ENCODE assay signal across 27 mouse cellular contexts in the genomic region with DNA sequence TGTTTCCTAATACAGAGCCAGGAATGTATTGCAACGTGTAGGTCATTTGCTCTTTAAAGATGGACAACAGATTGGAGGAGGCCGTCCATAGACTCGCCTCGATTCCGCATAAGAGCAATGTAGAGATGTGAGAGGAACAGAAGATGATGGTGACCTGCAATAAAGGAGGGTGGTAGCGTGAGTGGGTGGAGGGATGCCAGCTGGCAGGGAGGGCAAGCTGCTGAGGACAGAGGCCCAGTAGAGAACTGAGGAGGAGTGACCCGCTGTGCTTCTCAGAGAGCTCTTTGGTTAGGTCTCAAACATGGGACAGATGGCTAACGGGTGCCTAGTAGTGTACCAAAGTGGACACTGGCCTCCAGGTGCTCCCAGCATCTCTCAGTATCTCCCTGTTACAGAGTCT. TPM values are rescaled to one million over a fixed set of nuclear protein-coding genes. Genes with fewer than 3 reads are reported as not detected.
DNase-seq lines count a peak whose midpoint lies in the region; ATAC-seq and TF ChIP-seq lines count a peak whose summit lies in the region.
"Had no signal": no experiment of that assay in that cellular context is flagged by ENCODE, and none has a peak within 500 bp of the region (broad histone marks: within the 10 kb centered on the region; RNA-seq: fewer than 3 reads in every experiment).

No protein-coding gene starts in this region.

- H3K9ac ChIP-seq in midbrain, embryonic 11.5 days (ENCODE audit: low read length) = no peak overlapping the region
- H3K9ac ChIP-seq: embryonic facial prominence, embryonic 12.5 days; embryonic facial prominence, embryonic 15.5 days; forebrain, postnatal 0 days; heart, embryonic 12.5 days; heart, embryonic 15.5 days; hindbrain, embryonic 14.5 days had no signal

- H3K4me2 ChIP-seq in midbrain, embryonic 11.5 days = no peak overlapping the region
- H3K4me2 ChIP-seq: embryonic facial prominence, embryonic 12.5 days; embryonic facial prominence, embryonic 15.5 days; heart, embryonic 12.5 days; heart, embryonic 15.5 days; hindbrain, embryonic 14.5 days had no signal

- no peak for ATAC-seq in midbrain, embryonic 11.5 days (ENCODE audit: low FRiP score)
- ATAC-seq in megakaryocyte-erythroid progenitor cell, adult 5-6 weeks (replicated peaks; ENCODE audit: low FRiP score, low TSS enrichment, poor library complexity, severe bottlenecking) = no peak
- ATAC-seq: activated CD4-positive, CD25-positive, alpha-beta regulatory T cell, adult 4 months; forebrain, embryonic 14.5 days; forebrain, postnatal 0 days; hindbrain, postnatal 0 days; inflammation-experienced regulatory T-cells, adult 6 months; intestine, embryonic 16.5 days had no signal

- peak; percentile 47 for DNase-seq in cerebellum, adult 11 months
- DNase-seq in cerebellum, postnatal 4 days (ENCODE audit: low spot score in 2 of 2) = no peak
- DNase-seq in cerebellum, adult 2 months = peak; percentile 61 to 63
- no peak for DNase-seq in cerebellum, adult 9-10 months
- DNase-seq in cerebellum, postnatal 10 days = peak; percentile 29 to 51
- peak; percentile 42 to 46 for DNase-seq in cerebellum, postnatal 36 days
- no peak for DNase-seq in midbrain, embryonic 11.5 days (ENCODE audit: low spot score, missing footprints)
- DNase-seq: adrenal gland, adult 8-10 months; adrenal gland, postnatal 25 days; forebrain, postnatal 0 days; gastrocnemius, adult 2 months; gastrocnemius, postnatal 14 days; heart, adult 18-20 months; heart, postnatal 10 days; heart, postnatal 4 days; kidney, adult 18-20 months had no signal

- no peak overlapping the region for H3K4me3 ChIP-seq in cerebellum, adult 2 months (replicated peaks; ENCODE audit: insufficient read depth, low read depth, low read length)
- no peak overlapping the region for H3K4me3 ChIP-seq in midbrain, embryonic 11.5 days (ENCODE audit: low read depth, low read length)
- H3K4me3 ChIP-seq: embryonic facial prominence, embryonic 12.5 days; embryonic facial prominence, embryonic 15.5 days; gastrocnemius, adult 2 months; heart, embryonic 12.5 days; heart, embryonic 15.5 days had no signal

- H3K9me3 ChIP-seq in midbrain, embryonic 11.5 days (ENCODE audit: control insufficient read depth, low read length) = no peaks in the 10 kb centered on the region
- H3K9me3 ChIP-seq: embryonic facial prominence, embryonic 12.5 days; embryonic facial prominence, embryonic 15.5 days; heart, embryonic 15.5 days had no signal

- peaks cover 40% of the 10 kb centered on the region for H3K4me1 ChIP-seq in cerebellum, adult 2 months (ENCODE audit: control insufficient read depth, insufficient read depth, low read length)
- H3K4me1 ChIP-seq in midbrain, embryonic 11.5 days (ENCODE audit: control insufficient read depth, insufficient read depth, low read length) = peaks cover 5% of the 10 kb centered on the region; the same call in 1 of the 2 replicates
- H3K4me1 ChIP-seq: embryonic facial prominence, embryonic 12.5 days; embryonic facial prominence, embryonic 15.5 days; heart, embryonic 12.5 days; heart, embryonic 15.5 days had no signal

- peak overlapping the region; percentile 37 for H3K27ac ChIP-seq in cerebellum, adult 2 months (ENCODE audit: insufficient read depth, low read length)
- no peak overlapping the region for H3K27ac ChIP-seq in midbrain, embryonic 11.5 days (ENCODE audit: low read depth, low read length)
- H3K27ac ChIP-seq: embryonic facial prominence, embryonic 12.5 days; embryonic facial prominence, embryonic 15.5 days; gastrocnemius, adult 2 months; heart, embryonic 15.5 days; hindbrain, embryonic 14.5 days; hindbrain, postnatal 0 days had no signal

- 44% methylated on average over 8 of the region's 8 CpGs for WGBS in cerebellum, adult 2 months
- WGBS in midbrain, embryonic 11.5 days = 94% methylated on average over 8 of the region's 8 CpGs

- TF ChIP-seq CTCF in cerebellum, adult 2 months (IDR thresholded peaks at IDR 0.05; ENCODE audit: borderline replicate concordance, insufficient read depth, low read depth, low read length) = no peak

- no peaks in the 10 kb centered on the region for H3K27me3 ChIP-seq in cerebellum, adult 2 months (ENCODE audit: control insufficient read depth, insufficient read depth, low read length)
- no peaks in the 10 kb centered on the region for H3K27me3 ChIP-seq in midbrain, embryonic 11.5 days (ENCODE audit: control insufficient read depth, insufficient read depth, low read length)
- H3K27me3 ChIP-seq: embryonic facial prominence, embryonic 12.5 days; embryonic facial prominence, embryonic 15.5 days; heart, embryonic 12.5 days; heart, embryonic 15.5 days had no signal

- H3K36me3 ChIP-seq in midbrain, embryonic 11.5 days (ENCODE audit: control insufficient read depth, insufficient read depth, low read length) = no peaks in the 10 kb centered on the region
- H3K36me3 ChIP-seq: embryonic facial prominence, embryonic 12.5 days; embryonic facial prominence, embryonic 15.5 days; heart, embryonic 12.5 days; heart, embryonic 15.5 days had no signal

- no peak for TF ChIP-seq POLR2A in cerebellum, adult 2 months (IDR thresholded peaks at IDR 0.05; ENCODE audit: borderline replicate concordance, insufficient read depth, low read length)

RNA-seq across cellular contexts. Expression of gene Nmnat2, which starts 23.9 kb away (rescaled TPM):
- polyA plus RNA-seq in cerebellum, adult 2 months (2012; rRNA removed) = 120 and 131 TPM in 2 replicates
- polyA plus RNA-seq in midbrain, embryonic 11.5 days (2014; fragmentation: Nextera tagmentation; extraction: Ambion mirVana) = 15.0 and 20.4 TPM in 2 replicates
- total RNA-seq in megakaryocyte-erythroid progenitor cell, adult 5-6 weeks (2014; fragmentation: Nextera tagmentation) = 0.24 and 1.1 TPM in 2 replicates
- 0.65 and 1.5 TPM in 2 replicates for total RNA-seq in megakaryocyte-erythroid progenitor cell, adult 5-6 weeks (2017)

Comparison
In these comparisons a context has a peak if more than half of its experiments do, and no peak if none do; other contexts are left out.
1. DNase-seq: peak in cerebellum, adult 11 months (single experiment), cerebellum, adult 2 months (2 of 2), cerebellum, postnatal 10 days (2 of 2) and cerebellum, postnatal 36 days (2 of 2); none in cerebellum, postnatal 4 days (0 of 2), cerebellum, adult 9-10 months (single experiment) and midbrain, embryonic 11.5 days (single experiment).